Mouse (Mus musculus) E14TG2a.4 (cell line): Measurements from ENCODE around the gene Slc30a3.

Experiments
- CTCF ChIP-seq: conservative IDR thresholded peaks from 2 replicates; pipeline ENCODE4 v1.5.1; 2014; ENCODE audit warnings: low read length
- POU5F1 ChIP-seq: IDR thresholded peaks from 2 replicates; pipeline ENCODE4 v1.6.1; 2014; ENCODE audit warnings: low read length, borderline replicate concordance

DNA sequence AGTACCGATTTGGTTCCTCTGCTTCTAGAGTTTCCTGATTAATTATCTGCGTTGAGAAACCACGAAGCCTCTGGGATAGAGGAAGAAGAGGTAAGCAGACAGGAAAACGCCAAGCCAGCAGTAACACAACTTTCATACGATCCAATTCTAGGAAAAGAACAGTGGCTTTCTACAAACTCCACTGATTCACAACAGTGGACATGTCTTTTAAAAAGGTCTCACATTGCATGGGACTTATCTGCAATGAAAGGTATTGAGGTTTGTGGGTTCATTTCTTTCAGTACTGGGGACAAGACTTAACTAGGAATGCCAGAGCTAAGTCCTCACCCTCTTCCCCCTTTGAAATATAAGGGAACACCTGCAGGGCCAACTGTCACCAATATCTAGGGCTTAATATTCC is 61.0 kb downstream of the Slc30a3 start:
- TF ChIP-seq CTCF: no peak
- no peak for TF ChIP-seq POU5F1
